Mouse (Mus musculus): Measurements from ENCODE around the gene Tdpoz3. TPM values are rescaled to one million over a fixed set of nuclear protein-coding genes. Genes with fewer than 3 reads are reported as not detected.
"Not testable (repeated sequence)": the region's sequence is repeated elsewhere in the genome, so short reads cannot be mapped to it uniquely, and the experiment has no call there.

Tdpoz3 gene
- not detected for total RNA-seq (2021)
- long read RNA-seq, experiment 1 = 0 reads
- long read RNA-seq, experiment 2 = 0 reads

- DNase-seq = not testable (repeated sequence)
Measured at GRCm38 (mm10) chr3:93825720-93826119, at the start of gene Tdpoz3. TSS of gene Tdpoz3 (plus strand) at chr3:93826020.

DNA sequence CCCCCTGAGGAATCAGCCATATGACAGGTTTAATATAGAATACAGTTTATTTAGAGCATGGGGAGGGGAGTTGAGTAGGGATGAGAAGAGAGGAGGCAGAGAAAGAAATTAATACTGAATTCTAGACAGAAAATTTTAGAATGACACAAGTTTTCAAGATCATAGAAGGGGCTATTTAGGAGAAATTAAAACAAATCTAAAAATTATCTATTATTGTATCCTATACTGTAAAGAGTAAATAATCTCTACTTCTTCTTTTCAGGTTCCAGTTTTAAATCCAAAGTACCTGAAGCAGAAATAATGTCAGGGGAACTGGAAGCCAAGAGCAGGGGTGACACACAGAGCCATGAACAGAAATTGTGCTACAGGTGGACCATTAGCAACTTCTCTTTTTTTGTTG, 29.7 kb upstream of the Tdpoz3 start, which contains the start of gene Tdpoz4:
Gene Tdpoz4, plus strand, starts transcription at position 301 of the 400 bp plus-strand sequence.
- not testable (repeated sequence) for DNase-seq

DNA sequence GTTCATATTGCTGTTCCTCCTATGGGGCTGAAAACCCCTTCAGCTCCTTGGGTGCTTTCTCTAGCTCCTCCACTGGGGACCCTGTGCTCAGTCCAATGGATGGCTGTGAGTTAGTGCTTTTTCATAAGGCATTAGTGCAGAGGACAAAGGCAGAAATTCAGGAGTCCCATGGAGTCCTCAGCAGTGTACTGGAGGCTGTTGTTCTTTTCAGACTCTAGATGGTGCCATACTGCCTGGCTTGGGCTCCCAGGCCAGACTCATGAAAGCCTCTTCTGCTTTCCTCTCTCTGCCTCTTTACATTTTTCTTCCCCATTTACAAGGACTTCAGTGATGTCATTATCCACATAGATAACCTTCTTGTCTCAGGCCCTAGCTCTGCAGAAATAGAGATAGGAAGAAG, 12.5 kb upstream of the Tdpoz3 start:
- DNase-seq = not testable (repeated sequence)

- DNase-seq = not testable (repeated sequence)
Measured at GRCm38 (mm10) chr3:93858957-93859356, 33.1 kb downstream of the Tdpoz3 start.

DNA sequence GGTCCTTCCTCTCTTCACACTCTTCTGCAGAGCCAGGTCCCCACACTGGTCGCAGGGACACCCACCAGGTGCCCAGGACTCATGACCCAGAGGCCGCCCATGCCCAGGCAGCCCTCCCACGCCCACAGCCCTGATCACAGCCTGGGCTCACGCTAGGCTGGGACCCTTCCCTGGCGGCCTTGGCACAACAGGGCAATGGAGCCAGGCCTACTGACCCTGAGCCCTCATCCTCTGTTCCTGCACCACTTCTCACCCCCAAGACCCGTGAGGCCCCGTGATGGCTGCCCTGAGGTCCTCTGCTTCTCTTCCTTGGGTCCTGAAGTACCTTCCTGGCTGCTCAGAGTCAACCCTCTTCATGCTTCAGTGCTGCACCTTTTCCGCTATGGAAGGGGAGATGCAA, 44.8 kb downstream of the Tdpoz3 start:
- DNase-seq = not testable (repeated sequence)

Other genes starting within 250 kb of the Tdpoz3 start
- gene Tdpoz2, start 173.3 kb upstream of the Tdpoz3 start, total RNA-seq (2021) = 1 to 10 TPM; 1.3 to 2.1 TPM
- gene Tdpoz1, start 149.7 kb upstream of the Tdpoz3 start, total RNA-seq (2021) = not detected
- gene Gm37596, start 132.9 kb upstream of the Tdpoz3 start, total RNA-seq (2021) = not detected
- gene Gm5773, start 53.0 kb upstream of the Tdpoz3 start, total RNA-seq (2021) = not detected
- not detected for gene Tdpoz4, start 29.6 kb upstream of the Tdpoz3 start, total RNA-seq (2021)
- not detected for gene Gm9117, start 117.5 kb downstream of the Tdpoz3 start, total RNA-seq (2021)
- not detected for gene Tdpoz5, start 135.3 kb downstream of the Tdpoz3 start, total RNA-seq (2021)
- not detected for gene Gm9125, start 228.9 kb downstream of the Tdpoz3 start, total RNA-seq (2021)
- gene Gm10697, start 246.6 kb downstream of the Tdpoz3 start, total RNA-seq (2021) = not detected

Measured in adrenal gland, postnatal 10 days (tissue).